Mouse (Mus musculus) intestine, embryonic 15.5 days (tissue): ENCODE results near the gene Tnfsf13b. TPM values are rescaled to one million over a fixed set of nuclear protein-coding genes. Genes with fewer than 3 reads are reported as not detected.

Source experiments
- ATAC-seq: fragments of 200-750 bp; cut with Nextera tagmentation; 2 replicates; pipeline ENCODE4 v1.8.0; 2017; ENCODE audit warnings: moderate TSS enrichment, moderate library complexity
- H3K27ac ChIP-seq: fragments of 300-500 bp; sonication (generic); 2 replicates; pipeline ENCODE4 v1.5.1; 2015; ENCODE audit warnings: mild to moderate bottlenecking, inconsistent platforms
- H3K27me3 ChIP-seq: fragments of 300-500 bp; sonication (generic); replicated peaks from 2 replicates; pipeline ENCODE4 v1.6.1; 2015; ENCODE audit warnings: inconsistent platforms
- H3K36me3 ChIP-seq: fragments of 300-500 bp; sonication (generic); 2 replicates; pipeline ENCODE4 v1.6.1; 2015; ENCODE audit warnings: inconsistent platforms
- H3K4me1 ChIP-seq: fragments of 300-500 bp; sonication (generic); replicated peaks from 2 replicates; pipeline ENCODE4 v1.6.1; 2015; ENCODE audit warnings: inconsistent platforms
- H3K4me2 ChIP-seq: fragments of 300-500 bp; sonication (generic); replicated peaks from 2 replicates; pipeline ENCODE4 v1.6.1; 2015; ENCODE audit warnings: mild to moderate bottlenecking, inconsistent platforms
- H3K4me3 ChIP-seq: fragments of 300-500 bp; sonication (generic); replicated peaks from 2 replicates; pipeline ENCODE4 v1.5.1; 2015; ENCODE audit warnings: inconsistent platforms
- H3K9ac ChIP-seq: fragments of 300-500 bp; sonication (generic); 2 replicates; pipeline ENCODE4 v1.6.1; 2015; ENCODE audit warnings: inconsistent platforms
- H3K9me3 ChIP-seq: fragments of 300-500 bp; sonication (generic); 2 replicates; pipeline ENCODE4 v1.6.1; 2016; ENCODE audit warnings: inconsistent platforms
- WGBS: fragments of 180-500 bp; shearing (Covaris S2); methylation state at CpG from one replicate; pipeline ENCODE4 v1.1.7; 2015; 5-methylcytosine and 5-hydroxymethylcytosine counted together
- polyA plus RNA-seq: library from polyadenylated mRNA; unstranded; fragments of >200 nt; fragmentation: Nextera tagmentation; extraction: Ambion mirVana; gene quantifications from 2 replicates; pipeline ENCODE4 v1.2.1, GENCODE M21; 2015

Gene Tnfsf13b
- polyA plus RNA-seq, 1 experiment from 2014 or later = 0.41 TPM

- Histone ChIP-seq H3K27me3 (no peaks in the 10 kb centered on the region), H3K27ac (no peak overlapping the region), H3K4me3 (no peak overlapping the region), H3K9me3 (no peaks in the 10 kb centered on the region), H3K9ac (no peak overlapping the region), H3K4me1 (no peaks in the 10 kb centered on the region), H3K36me3 (no peaks in the 10 kb centered on the region), H3K4me2 (no peak overlapping the region)
- ATAC-seq = no peak; the same call in 1 of the 2 replicates
- WGBS = 16% methylated on average over 3 of the region's 3 CpGs
Measured at GRCm38 (mm10) chr8:10053571-10053990, 47.3 kb downstream of the Tnfsf13b start.

- H3K4me2 ChIP-seq = no peak overlapping the region
- no peak overlapping the region for H3K4me3 ChIP-seq
- ATAC-seq = peak; percentile 36; the same call in 1 of the 2 replicates
- no peak overlapping the region for H3K9ac ChIP-seq
- no peaks in the 10 kb centered on the region for H3K4me1 ChIP-seq
- no peak overlapping the region for H3K27ac ChIP-seq
- no peaks in the 10 kb centered on the region for H3K9me3 ChIP-seq
- no peaks in the 10 kb centered on the region for H3K27me3 ChIP-seq
- WGBS = 33% methylated on average over 1 of the region's 1 CpGs
- H3K36me3 ChIP-seq = no peaks in the 10 kb centered on the region
Measured at GRCm38 (mm10) chr8:10061001-10061400, 54.7 kb downstream of the Tnfsf13b start.

- H3K9me3 ChIP-seq = no peaks in the 10 kb centered on the region
- no peak overlapping the region for H3K4me2 ChIP-seq
- WGBS = 63% methylated on average over 11 of the region's 11 CpGs
Measured at GRCm38 (mm10) chr8:10066906-10067305, 60.6 kb downstream of the Tnfsf13b start.

GRCm38 (mm10) chr8:10067775-10068174 lies 61.5 kb downstream of the Tnfsf13b start:
- H3K4me2 ChIP-seq = no peak overlapping the region
- no peaks in the 10 kb centered on the region for H3K4me1 ChIP-seq
- no peaks in the 10 kb centered on the region for H3K9me3 ChIP-seq
- H3K9ac ChIP-seq = no peak overlapping the region
- H3K4me3 ChIP-seq = no peak overlapping the region
- H3K27me3 ChIP-seq = no peaks in the 10 kb centered on the region
- WGBS = 90% methylated on average over 7 of the region's 7 CpGs
- no peaks in the 10 kb centered on the region for H3K36me3 ChIP-seq
- H3K27ac ChIP-seq = no peak overlapping the region
- ATAC-seq = no peak

More at GRCm38 (mm10) chr8:10066906-10067305, 60.6 kb downstream of the Tnfsf13b start:
- Histone ChIP-seq H3K36me3 (no peaks in the 10 kb centered on the region), H3K4me1 (no peaks in the 10 kb centered on the region), H3K4me3 (no peak overlapping the region), H3K27me3 (no peaks in the 10 kb centered on the region), H3K27ac (no peak overlapping the region), H3K9ac (no peak overlapping the region)
- no peak for ATAC-seq

GRCm38 (mm10) chr8:10072347-10072746 lies 66.1 kb downstream of the Tnfsf13b start:
- Histone ChIP-seq H3K36me3 (no peaks in the 10 kb centered on the region), H3K27ac (no peak overlapping the region), H3K9ac (no peak overlapping the region), H3K9me3 (no peaks in the 10 kb centered on the region), H3K4me2 (no peak overlapping the region), H3K27me3 (no peaks in the 10 kb centered on the region), H3K4me1 (no peaks in the 10 kb centered on the region), H3K4me3 (no peak overlapping the region)
- WGBS = 94% methylated on average over 2 of the region's 2 CpGs
- ATAC-seq = no peak

Other genes with a start within 250 kb of the Tnfsf13b start
- 1.3 and 1.4 TPM in 2 replicates for gene Fam155a, start 235.3 kb upstream of the Tnfsf13b start, polyA plus RNA-seq
- not detected in 2 replicates for gene Gm10217, start 142.2 kb upstream of the Tnfsf13b start, polyA plus RNA-seq
- gene Lig4, start 28.8 kb upstream of the Tnfsf13b start, polyA plus RNA-seq = 3.6 and 4.2 TPM in 2 replicates
- gene Abhd13, start 28.8 kb upstream of the Tnfsf13b start, polyA plus RNA-seq = 15.7 and 16.5 TPM in 2 replicates
- gene Myo16, start 147.4 kb downstream of the Tnfsf13b start, polyA plus RNA-seq = 0.13 and 0.16 TPM in 2 replicates